Mouse (Mus musculus) spleen, postnatal 36 days (tissue): Measurements from ENCODE around the gene Ang2.

Source experiments
- DNase-seq, 2 experiments: peaks; one replicate each; pipeline ENCODE4 v3.0.0; 2022; ENCODE audit warnings: low spot score in 2 of 2, mixed read lengths in 1 of 2

Ang2 gene

GRCm38 (mm10) chr14:51152249-51152870 lies 46.6 kb downstream of the Ang2 start:
- DNase-seq = no peak

- DNase-seq = no peak
Measured at GRCm38 (mm10) chr14:51150206-51150831, 48.6 kb downstream of the Ang2 start.

GRCm38 (mm10) chr14:51149164-51149563 lies 49.8 kb downstream of the Ang2 start:
- DNase-seq = no peak

GRCm38 (mm10) chr14:51148006-51148405 lies 50.9 kb downstream of the Ang2 start:
- DNase-seq = no peak

- no peak for DNase-seq
Measured at GRCm38 (mm10) chr14:51146685-51147084, 52.3 kb downstream of the Ang2 start, which contains the start of gene Rnase1. TSS of gene Rnase1 (minus strand) at chr14:51146785.

GRCm38 (mm10) chr14:51145521-51145920 lies 53.4 kb downstream of the Ang2 start:
- DNase-seq = no peak
